Mouse (Mus musculus) limb, embryonic 12.5 days (tissue): ENCODE data around the gene Dnajb13. TPM values are rescaled to one million over a fixed set of nuclear protein-coding genes. Genes with fewer than 3 reads are reported as not detected.
A peak's percentile ranks its signal among the peaks of the same experiment; 100 is the strongest.

Experiments used
- ATAC-seq: fragments of 200-750 bp; cut with Nextera tagmentation; 2 replicates; pipeline ENCODE4 v1.8.0; 2017; ENCODE audit warnings: low read depth, moderate TSS enrichment; ENCODE audit not compliant: insufficient number of reproducible peaks, insufficient read depth, low FRiP score, low TSS enrichment
- H3K27ac ChIP-seq: fragments of 300-500 bp; sonication (generic); 2 replicates; pipeline ENCODE4 v1.5.1; 2016; ENCODE audit warnings: mild to moderate bottlenecking, moderate library complexity
- H3K27me3 ChIP-seq: fragments of 300-500 bp; sonication (generic); 2 replicates; pipeline ENCODE4 v1.6.1; 2016; ENCODE audit warnings: mild to moderate bottlenecking, moderate library complexity
- H3K36me3 ChIP-seq: fragments of 300-500 bp; sonication (generic); 2 replicates; pipeline ENCODE4 v1.6.1; 2016; ENCODE audit warnings: mild to moderate bottlenecking, moderate library complexity
- H3K4me1 ChIP-seq: fragments of 300-500 bp; sonication (generic); replicated peaks from 2 replicates; pipeline ENCODE4 v1.6.1; 2016
- H3K4me2 ChIP-seq: fragments of 300-500 bp; sonication (generic); 2 replicates; pipeline ENCODE4 v1.6.1; 2016; ENCODE audit warnings: mild to moderate bottlenecking, moderate library complexity
- H3K4me3 ChIP-seq: fragments of 300-500 bp; sonication (generic); replicated peaks from 2 replicates; pipeline ENCODE4 v1.5.1; 2016; ENCODE audit warnings: mild to moderate bottlenecking
- H3K9ac ChIP-seq: fragments of 300-500 bp; sonication (generic); replicated peaks from 2 replicates; pipeline ENCODE4 v1.6.1; 2016; ENCODE audit warnings: mild to moderate bottlenecking, moderate library complexity
- H3K9me3 ChIP-seq: fragments of 300-500 bp; sonication (generic); 2 replicates; pipeline ENCODE4 v1.6.1; 2016; ENCODE audit warnings: mild to moderate bottlenecking, moderate library complexity
- WGBS: fragments of 180-500 bp; shearing (Covaris S2); methylation state at CpG from one replicate; pipeline ENCODE4 v1.1.7; 2016; 5-methylcytosine and 5-hydroxymethylcytosine counted together
- polyA plus RNA-seq: library from polyadenylated mRNA; unstranded; fragments of >200 nt; fragmentation: Nextera tagmentation; extraction: Ambion mirVana; gene quantifications from 2 replicates; pipeline ENCODE4 v1.2.1, GENCODE M21; 2016

The Dnajb13 gene
- 0.26 and 0.35 TPM in 2 replicates for polyA plus RNA-seq

GRCm38 (mm10) chr7:100514573-100514972, at the start of gene Dnajb13:
Gene Dnajb13 (minus strand): TSS chr7:100514960.
- no peak within 1 kb of the TSS for H3K27ac ChIP-seq
- 0 out of 2 replicates have a peak, but pooled peaks cover 4% of the 10 kb centered on the region for H3K4me1 ChIP-seq
- no peaks in the 10 kb centered on the region for H3K9me3 ChIP-seq
- no peak for ATAC-seq
- no peak within 1 kb of the TSS for H3K9ac ChIP-seq
- no peak within 1 kb of the TSS for H3K4me3 ChIP-seq
- no peaks in the 10 kb centered on the region for H3K36me3 ChIP-seq
- H3K27me3 ChIP-seq = peaks cover 14% of the 10 kb centered on the region; the same call in 1 of the 2 replicates
- 45% methylated on average over 11 of the region's 11 CpGs for WGBS
- H3K4me2 ChIP-seq = peak within 1 kb of the TSS; percentile 4; the same call in 1 of the 2 replicates

GRCm38 (mm10) chr7:100561861-100562587, 47.3 kb upstream of the Dnajb13 start:
- Histone ChIP-seq H3K4me1 (peaks cover 5% of the 10 kb centered on the region; the same call in 1 of the 2 replicates), H3K4me3 (no peak overlapping the region), H3K9ac (no peak overlapping the region), H3K4me2 (no peak overlapping the region), H3K27ac (no peak overlapping the region), H3K36me3 (no peaks in the 10 kb centered on the region), H3K9me3 (no peaks in the 10 kb centered on the region), H3K27me3 (no peaks in the 10 kb centered on the region)
- WGBS = 66% methylated on average over 11 of the region's 11 CpGs
- no peak for ATAC-seq

- WGBS = 82% methylated on average over 4 of the region's 4 CpGs
- ATAC-seq = no peak
- no peak overlapping the region for H3K4me3 ChIP-seq
- no peak overlapping the region for H3K4me2 ChIP-seq
- no peaks in the 10 kb centered on the region for H3K9me3 ChIP-seq
- H3K27ac ChIP-seq = no peak overlapping the region
- H3K27me3 ChIP-seq = no peaks in the 10 kb centered on the region
- H3K9ac ChIP-seq = no peak overlapping the region
- H3K4me1 ChIP-seq = peaks cover 7% of the 10 kb centered on the region; the same call in 1 of the 2 replicates
- H3K36me3 ChIP-seq = no peaks in the 10 kb centered on the region
Measured at GRCm38 (mm10) chr7:100559331-100559730, 44.6 kb upstream of the Dnajb13 start.

- no peak overlapping the region for H3K27ac ChIP-seq
- H3K4me3 ChIP-seq = no peak overlapping the region
- H3K4me2 ChIP-seq = no peak overlapping the region
- H3K4me1 ChIP-seq = 0 out of 2 replicates have a peak, but pooled peaks cover 3% of the 10 kb centered on the region
- H3K9me3 ChIP-seq = no peaks in the 10 kb centered on the region
- H3K27me3 ChIP-seq = no peaks in the 10 kb centered on the region
- WGBS = 78% methylated on average over 5 of the region's 5 CpGs
- no peak for ATAC-seq
- H3K9ac ChIP-seq = no peak overlapping the region
- no peaks in the 10 kb centered on the region for H3K36me3 ChIP-seq
Measured at GRCm38 (mm10) chr7:100557241-100557640, 42.5 kb upstream of the Dnajb13 start.

GRCm38 (mm10) chr7:100555431-100555951, 40.7 kb upstream of the Dnajb13 start:
- 0 out of 2 replicates have a peak, but pooled peaks cover 3% of the 10 kb centered on the region for H3K4me1 ChIP-seq
- 0 out of 2 replicates have a peak overlapping the region, but pooled peaks have one; percentile 8 for H3K9ac ChIP-seq
- no peaks in the 10 kb centered on the region for H3K9me3 ChIP-seq
- ATAC-seq = 0 out of 2 replicates have a peak, but pooled peaks have one; percentile 37
- no peak overlapping the region for H3K4me2 ChIP-seq
- H3K4me3 ChIP-seq = no peak overlapping the region
- 42% methylated on average over 13 of the region's 13 CpGs for WGBS
- peak overlapping the region; percentile 76 for H3K27ac ChIP-seq
- H3K36me3 ChIP-seq = peaks cover 3% of the 10 kb centered on the region; the same call in 1 of the 2 replicates
- no peaks in the 10 kb centered on the region for H3K27me3 ChIP-seq

- Histone ChIP-seq H3K9me3 (no peaks in the 10 kb centered on the region), H3K4me3 (no peak overlapping the region), H3K9ac (no peak overlapping the region), H3K36me3 (peaks cover 3% of the 10 kb centered on the region; the same call in 1 of the 2 replicates), H3K27ac (peak overlapping the region; percentile 76), H3K27me3 (no peaks in the 10 kb centered on the region), H3K4me1 (0 out of 2 replicates have a peak, but pooled peaks cover 3% of the 10 kb centered on the region), H3K4me2 (no peak overlapping the region)
- WGBS = 71% methylated on average over 5 of the region's 5 CpGs
- ATAC-seq = no peak
Measured at GRCm38 (mm10) chr7:100554939-100555338, 40.2 kb upstream of the Dnajb13 start.

GRCm38 (mm10) chr7:100550338-100551007, 35.7 kb upstream of the Dnajb13 start:
- Histone ChIP-seq H3K27me3 (no peaks in the 10 kb centered on the region), H3K4me2 (no peak overlapping the region), H3K36me3 (peaks cover 25% of the 10 kb centered on the region), H3K4me3 (no peak overlapping the region), H3K9me3 (no peaks in the 10 kb centered on the region), H3K9ac (no peak overlapping the region), H3K27ac (no peak overlapping the region), H3K4me1 (no peaks in the 10 kb centered on the region)
- WGBS = 71% methylated on average over 5 of the region's 5 CpGs
- no peak for ATAC-seq

- ATAC-seq = no peak
- Histone ChIP-seq H3K27ac (no peak overlapping the region), H3K4me2 (no peak overlapping the region), H3K9ac (no peak overlapping the region), H3K36me3 (peaks cover 25% of the 10 kb centered on the region), H3K4me1 (no peaks in the 10 kb centered on the region), H3K9me3 (no peaks in the 10 kb centered on the region), H3K4me3 (no peak overlapping the region), H3K27me3 (no peaks in the 10 kb centered on the region)
- WGBS = 86% methylated on average over 3 of the region's 3 CpGs
Measured at GRCm38 (mm10) chr7:100549796-100550195, 35.0 kb upstream of the Dnajb13 start.

- ATAC-seq = no peak
- Histone ChIP-seq H3K27me3 (no peaks in the 10 kb centered on the region), H3K27ac (no peak overlapping the region), H3K4me3 (no peak overlapping the region), H3K36me3 (peaks cover 25% of the 10 kb centered on the region), H3K4me1 (no peaks in the 10 kb centered on the region), H3K9me3 (no peaks in the 10 kb centered on the region), H3K4me2 (no peak overlapping the region), H3K9ac (no peak overlapping the region)
- WGBS = 78% methylated on average over 4 of the region's 4 CpGs
Measured at GRCm38 (mm10) chr7:100547631-100548030, 32.9 kb upstream of the Dnajb13 start.

GRCm38 (mm10) chr7:100544437-100544836, 29.7 kb upstream of the Dnajb13 start:
- Histone ChIP-seq H3K36me3 (peaks cover 30% of the 10 kb centered on the region), H3K27ac (no peak overlapping the region), H3K4me2 (no peak overlapping the region), H3K27me3 (no peaks in the 10 kb centered on the region), H3K9me3 (no peaks in the 10 kb centered on the region), H3K4me1 (no peaks in the 10 kb centered on the region), H3K9ac (no peak overlapping the region), H3K4me3 (no peak overlapping the region)
- ATAC-seq = no peak
- 72% methylated on average over 1 of the region's 1 CpGs for WGBS

- H3K27ac ChIP-seq = no peak overlapping the region
- H3K27me3 ChIP-seq = no peaks in the 10 kb centered on the region
- 97% methylated on average over 9 of the region's 9 CpGs for WGBS
- no peak overlapping the region for H3K9ac ChIP-seq
- no peak overlapping the region for H3K4me2 ChIP-seq
- no peak overlapping the region for H3K4me3 ChIP-seq
- ATAC-seq = no peak
- H3K4me1 ChIP-seq = peaks cover 11% of the 10 kb centered on the region
- peaks cover 18% of the 10 kb centered on the region for H3K36me3 ChIP-seq
- no peaks in the 10 kb centered on the region for H3K9me3 ChIP-seq
Measured at GRCm38 (mm10) chr7:100539516-100539915, 24.8 kb upstream of the Dnajb13 start.
